Mouse (Mus musculus): Measurements from ENCODE around the gene Klkb1. TPM values are rescaled to one million over a fixed set of nuclear protein-coding genes. Genes with fewer than 3 reads are reported as not detected.
"Not testable (repeated sequence)": the region's sequence is repeated elsewhere in the genome, so short reads cannot be mapped to it uniquely, and the experiment has no call there.

Gene Klkb1
- polyA plus RNA-seq (2012; rRNA removed): 0.03 TPM in 2 replicates

DNA sequence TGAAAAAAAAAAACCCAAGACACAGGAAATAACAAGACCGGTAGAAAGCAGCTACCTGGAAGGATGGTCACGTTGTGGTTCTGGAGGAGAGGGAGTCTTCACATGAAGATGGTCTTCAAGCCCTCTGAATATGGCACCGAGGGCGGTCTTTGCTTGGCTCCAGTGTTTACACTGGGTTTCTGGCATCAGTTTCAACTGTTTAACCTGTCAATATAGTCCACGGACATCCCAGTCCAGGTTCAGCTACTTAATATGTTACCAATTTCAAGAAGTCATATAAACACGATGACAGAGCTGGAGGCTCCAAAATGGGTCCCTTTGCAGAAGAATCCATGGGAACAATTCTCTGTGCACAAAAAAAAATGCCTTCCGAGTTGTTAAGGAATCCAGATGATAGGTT, at the start of gene Klkb1:
Gene Klkb1, minus strand, starts transcription at position 173 of the 400 bp plus-strand sequence.
- no peak for DNase-seq (ENCODE audit: low read depth)
- TF ChIP-seq CTCF (IDR thresholded peaks at IDR 0.05; ENCODE audit: borderline replicate concordance, extremely low read depth, insufficient read depth, insufficient read length) (no peak), POLR2A (IDR thresholded peaks at IDR 0.05; ENCODE audit: borderline replicate concordance, extremely low read depth, insufficient read depth, insufficient read length, poor library complexity, severe bottlenecking) (no peak)

DNA sequence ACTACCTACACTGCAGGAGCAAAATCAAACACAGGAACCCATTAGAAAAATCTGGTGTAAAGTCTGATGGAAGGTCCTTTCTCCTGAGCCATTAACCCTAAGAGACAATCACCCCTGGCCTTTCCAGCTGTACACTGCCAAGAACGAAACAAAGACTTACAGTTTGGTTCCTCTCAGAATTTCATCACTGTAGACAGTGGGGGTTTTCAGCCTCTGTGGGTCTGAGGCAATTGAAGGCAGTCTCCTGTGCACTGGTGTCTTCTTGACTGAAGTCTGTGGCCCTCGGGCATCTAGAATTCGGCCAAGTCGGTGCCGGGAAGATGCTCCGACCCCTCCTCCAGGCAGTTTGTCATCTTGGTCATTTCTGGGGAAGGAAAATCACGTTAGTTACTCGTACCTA, 49.6 kb upstream of the Klkb1 start:
- TF ChIP-seq POLR2A (IDR thresholded peaks at IDR 0.05; ENCODE audit: borderline replicate concordance, extremely low read depth, insufficient read depth, insufficient read length, poor library complexity, severe bottlenecking) (no peak), CTCF (IDR thresholded peaks at IDR 0.05; ENCODE audit: borderline replicate concordance, extremely low read depth, insufficient read depth, insufficient read length) (no peak)
- DNase-seq (ENCODE audit: low read depth): no peak

DNA sequence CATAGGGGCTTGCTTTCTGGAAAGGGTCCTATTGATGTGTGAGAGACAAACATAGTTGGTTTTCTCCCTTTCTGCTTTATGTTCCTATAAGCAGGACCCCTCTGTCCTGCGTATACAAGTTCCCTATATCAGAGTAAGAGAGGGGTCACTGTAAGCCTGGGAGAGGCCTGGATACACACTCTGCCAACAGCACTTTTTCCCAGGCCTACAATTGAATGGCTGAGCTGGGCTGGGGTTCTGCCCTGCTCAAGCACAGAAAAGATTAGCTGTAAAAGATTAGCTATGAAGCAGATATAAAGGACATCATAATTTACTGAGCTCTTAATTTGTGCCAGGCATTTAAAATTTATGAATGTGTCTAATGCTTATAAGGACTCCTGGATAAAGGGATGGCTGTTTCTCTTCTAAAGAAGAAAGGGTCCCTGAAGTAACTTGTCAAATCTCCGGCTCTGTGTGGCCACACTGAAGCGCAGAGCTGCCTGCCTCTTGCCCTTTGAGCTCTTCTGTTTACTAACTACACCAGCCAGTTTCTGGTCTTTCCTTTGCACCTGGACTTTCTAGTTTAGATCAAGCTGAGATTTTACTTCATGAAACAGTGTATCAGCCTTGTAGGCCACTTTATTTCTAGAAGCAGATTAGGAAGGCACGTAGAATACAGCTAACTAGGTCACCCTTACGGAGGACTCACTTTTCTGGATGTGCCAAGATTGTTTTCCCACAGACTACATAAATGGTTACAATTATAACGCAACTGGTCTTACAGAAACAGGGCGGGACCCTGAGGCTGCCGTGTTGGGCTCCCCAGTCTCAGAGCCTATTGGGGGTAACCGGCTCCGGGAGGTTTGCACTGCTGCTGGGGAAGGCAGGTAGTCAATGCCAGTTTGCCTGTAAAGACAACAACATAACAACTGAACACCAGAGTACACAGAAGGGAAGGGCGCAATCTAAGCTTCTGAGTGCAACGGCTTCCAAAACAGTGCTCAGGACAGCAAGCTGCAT, 47.3 kb upstream of the Klkb1 start:
- DNase-seq (ENCODE audit: low read depth): no peak
- TF ChIP-seq POLR2A (IDR thresholded peaks at IDR 0.05; ENCODE audit: borderline replicate concordance, extremely low read depth, insufficient read depth, insufficient read length, poor library complexity, severe bottlenecking) (no peak), CTCF (IDR thresholded peaks at IDR 0.05; ENCODE audit: borderline replicate concordance, extremely low read depth, insufficient read depth, insufficient read length) (no peak)

DNA sequence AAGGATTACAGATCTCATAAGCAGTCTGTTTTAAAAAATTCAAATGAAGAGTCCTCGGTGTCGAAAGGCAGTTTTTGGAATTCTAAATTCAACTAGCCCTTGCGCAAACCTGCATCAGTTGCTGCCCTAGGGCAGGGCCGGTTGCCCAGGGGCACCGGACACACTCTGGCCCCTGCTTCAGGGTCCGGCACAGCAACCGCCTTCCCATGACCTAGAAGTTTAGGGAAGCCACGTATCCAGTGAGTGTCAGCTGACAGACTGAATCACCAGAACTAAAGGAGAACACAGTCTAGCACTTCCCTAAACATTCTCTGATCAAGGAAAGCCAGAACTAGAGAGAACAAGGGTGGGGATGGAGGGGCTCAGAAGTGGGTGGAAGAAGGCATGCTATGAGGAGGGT, 38.8 kb upstream of the Klkb1 start:
- TF ChIP-seq POLR2A (IDR thresholded peaks at IDR 0.05; ENCODE audit: borderline replicate concordance, extremely low read depth, insufficient read depth, insufficient read length, poor library complexity, severe bottlenecking) (no peak), CTCF (IDR thresholded peaks at IDR 0.05; ENCODE audit: borderline replicate concordance, extremely low read depth, insufficient read depth, insufficient read length) (no peak)
- no peak for DNase-seq (ENCODE audit: low read depth)

DNA sequence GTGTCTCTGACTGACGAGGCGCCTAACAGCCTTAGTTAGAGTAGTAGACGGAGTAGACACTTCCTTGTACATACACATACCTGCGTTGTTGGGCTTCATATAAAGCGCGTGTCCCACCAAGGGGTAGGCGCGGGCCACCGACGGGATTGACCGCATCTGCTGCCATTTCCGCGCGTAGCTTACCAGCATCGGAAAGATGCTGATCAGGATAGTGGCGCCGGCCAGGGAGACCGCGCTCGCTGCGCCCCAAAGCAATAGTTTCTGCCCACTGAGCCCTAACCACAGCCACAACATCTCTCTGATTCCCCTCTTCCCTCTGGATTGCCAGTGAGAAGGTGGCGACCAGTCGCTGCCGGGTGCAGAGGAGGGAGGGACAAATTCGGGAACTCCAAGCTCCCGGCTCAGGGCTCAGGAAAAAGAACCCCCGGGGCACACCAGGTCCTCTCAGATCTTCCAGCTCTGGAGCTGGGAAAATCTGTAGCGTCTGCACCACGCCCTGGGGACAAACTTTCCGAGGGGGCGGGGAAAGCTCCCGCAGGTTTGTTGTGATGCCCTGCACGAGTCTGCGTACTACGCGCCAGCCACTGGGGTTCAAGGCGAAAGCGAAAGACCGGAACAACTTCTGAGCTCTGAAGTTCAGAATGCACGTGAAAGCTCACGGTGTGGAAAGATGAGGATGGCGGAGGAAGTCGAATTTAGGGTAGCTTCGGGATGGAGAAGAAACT, 38.2 kb upstream of the Klkb1 start, which contains the start of gene Cyp4v3:
Gene Cyp4v3, minus strand, starts transcription at position 532 of the 725 bp plus-strand sequence.
- TF ChIP-seq POLR2A (IDR thresholded peaks at IDR 0.05; ENCODE audit: borderline replicate concordance, extremely low read depth, insufficient read depth, insufficient read length, poor library complexity, severe bottlenecking) (no peak), CTCF (IDR thresholded peaks at IDR 0.05; ENCODE audit: borderline replicate concordance, extremely low read depth, insufficient read depth, insufficient read length) (no peak)
- DNase-seq (ENCODE audit: low read depth): peak; percentile 77

DNA sequence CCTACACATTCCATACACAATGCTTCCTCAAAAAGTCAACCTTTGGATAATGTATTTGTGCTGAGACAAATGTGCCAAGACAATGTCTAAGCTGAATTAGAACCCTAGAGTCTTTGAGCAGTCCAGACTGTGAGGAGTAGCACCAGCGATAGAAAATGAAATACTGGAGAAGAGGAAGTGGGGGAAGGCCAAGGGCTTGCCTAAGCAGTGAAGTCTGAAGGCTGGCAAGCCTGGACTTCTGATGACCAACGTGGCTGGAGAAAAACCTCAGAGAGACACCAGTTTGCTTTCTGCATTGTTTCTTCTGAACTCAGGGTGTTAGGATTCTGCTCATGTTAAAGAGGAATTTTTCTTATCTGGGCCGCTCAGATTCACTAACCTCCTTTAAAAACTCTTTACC, 36.2 kb upstream of the Klkb1 start:
- TF ChIP-seq POLR2A (IDR thresholded peaks at IDR 0.05; ENCODE audit: borderline replicate concordance, extremely low read depth, insufficient read depth, insufficient read length, poor library complexity, severe bottlenecking): no peak
- TF ChIP-seq CTCF (IDR thresholded peaks at IDR 0.05; ENCODE audit: borderline replicate concordance, extremely low read depth, insufficient read depth, insufficient read length): no peak
- DNase-seq (ENCODE audit: low read depth): no peak

DNA sequence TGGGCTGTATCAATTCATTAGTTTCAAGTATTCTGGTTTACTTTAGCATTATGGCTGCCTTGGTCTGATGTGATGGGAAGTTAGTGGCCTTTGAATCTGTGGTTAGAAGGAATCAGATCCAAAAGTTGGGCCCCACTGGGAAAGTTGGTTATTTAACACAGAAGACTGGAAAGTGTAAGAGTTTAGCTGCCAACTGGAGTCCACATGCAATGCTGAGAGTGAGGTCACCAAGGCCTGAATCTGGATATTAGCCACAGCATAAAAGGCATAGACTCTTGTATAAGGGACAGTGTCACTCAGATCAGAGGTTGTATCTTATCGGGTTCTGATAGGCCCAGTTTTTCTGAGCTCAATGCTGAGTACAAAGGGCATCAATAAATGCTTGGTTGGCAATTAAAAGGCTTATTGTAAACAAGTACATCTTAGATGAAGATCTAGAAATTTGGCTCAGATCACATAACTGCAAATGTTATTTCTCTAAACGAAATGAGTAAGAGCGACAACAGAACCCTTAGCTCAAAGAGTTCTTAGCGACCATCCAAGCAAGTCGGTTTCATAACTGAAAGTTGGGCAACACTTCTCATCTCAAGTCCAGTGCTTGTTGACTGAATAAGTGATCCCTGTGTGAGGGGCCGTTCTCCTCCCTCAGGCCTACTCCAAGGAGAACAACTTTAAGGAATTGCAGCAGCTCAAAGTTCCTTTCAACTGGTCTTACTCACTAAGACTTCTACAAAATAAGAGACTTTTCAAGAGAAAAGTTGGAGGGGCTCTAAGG, 34.7 kb upstream of the Klkb1 start:
- DNase-seq (ENCODE audit: low read depth): no peak
- TF ChIP-seq CTCF (IDR thresholded peaks at IDR 0.05; ENCODE audit: borderline replicate concordance, extremely low read depth, insufficient read depth, insufficient read length) (no peak), POLR2A (IDR thresholded peaks at IDR 0.05; ENCODE audit: borderline replicate concordance, extremely low read depth, insufficient read depth, insufficient read length, poor library complexity, severe bottlenecking) (no peak)

DNA sequence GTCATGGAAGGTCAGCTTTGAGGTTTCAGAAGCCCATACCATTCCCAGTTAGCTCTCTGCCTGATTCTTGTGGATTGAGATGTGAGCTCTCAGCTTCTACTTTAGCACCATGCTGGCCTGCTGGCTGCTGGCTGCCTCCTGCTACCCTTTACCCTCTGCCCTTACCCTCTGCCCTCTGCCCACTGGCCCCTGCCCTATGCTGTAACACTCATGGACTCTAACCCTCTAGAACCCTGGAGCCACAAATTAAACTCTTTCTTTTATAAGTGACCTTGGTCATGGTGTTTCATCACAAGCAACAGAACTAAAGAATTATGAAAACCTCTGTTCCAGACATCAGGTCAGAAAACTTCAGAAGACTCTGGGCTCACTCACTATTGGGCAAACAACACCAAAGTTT, 32.4 kb upstream of the Klkb1 start:
- not testable (repeated sequence) for DNase-seq (ENCODE audit: low read depth)

DNA sequence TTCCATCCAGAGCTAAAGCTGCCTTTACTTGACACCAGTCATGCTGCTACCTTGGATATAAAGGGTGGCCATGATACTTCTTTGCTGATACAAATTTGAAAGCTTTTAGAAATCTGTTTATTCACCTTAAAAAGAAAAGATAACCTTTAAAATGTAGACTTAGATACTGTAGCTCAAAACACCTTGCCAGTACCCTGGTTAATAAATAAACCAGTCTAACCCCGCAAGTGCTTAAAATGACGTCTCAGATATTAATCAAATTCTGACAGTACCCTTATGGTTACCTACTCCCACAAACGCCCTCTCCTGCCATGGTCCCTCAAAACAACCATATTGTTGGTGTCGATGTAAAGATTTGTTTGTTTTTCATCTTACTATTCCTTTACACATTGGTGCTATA, 29.5 kb upstream of the Klkb1 start:
- no peak for DNase-seq (ENCODE audit: low read depth)
- no peak for TF ChIP-seq POLR2A (IDR thresholded peaks at IDR 0.05; ENCODE audit: borderline replicate concordance, extremely low read depth, insufficient read depth, insufficient read length, poor library complexity, severe bottlenecking)
- TF ChIP-seq CTCF (IDR thresholded peaks at IDR 0.05; ENCODE audit: borderline replicate concordance, extremely low read depth, insufficient read depth, insufficient read length): no peak

DNA sequence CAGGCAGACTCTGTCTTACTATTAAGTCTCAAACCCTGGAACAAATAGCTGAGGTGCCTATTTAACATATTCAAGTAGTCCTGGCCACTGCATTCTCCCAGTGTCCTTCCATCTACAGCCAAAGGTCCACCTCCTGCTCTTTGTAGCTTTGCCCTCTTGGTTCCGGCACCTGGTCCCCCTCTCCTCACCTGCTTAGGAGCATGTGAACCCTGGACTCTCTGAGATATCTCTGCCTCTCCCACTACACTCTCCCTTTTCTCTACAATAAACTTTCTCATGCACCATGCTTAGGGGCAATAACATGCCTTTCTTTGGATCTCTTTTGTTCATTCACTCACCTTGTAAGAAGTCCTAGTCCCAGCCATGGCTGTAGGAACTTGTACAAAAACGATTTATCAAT, 26.7 kb upstream of the Klkb1 start:
- TF ChIP-seq CTCF (IDR thresholded peaks at IDR 0.05; ENCODE audit: borderline replicate concordance, extremely low read depth, insufficient read depth, insufficient read length) (no peak), POLR2A (IDR thresholded peaks at IDR 0.05; ENCODE audit: borderline replicate concordance, extremely low read depth, insufficient read depth, insufficient read length, poor library complexity, severe bottlenecking) (no peak)
- DNase-seq (ENCODE audit: low read depth): no peak

DNA sequence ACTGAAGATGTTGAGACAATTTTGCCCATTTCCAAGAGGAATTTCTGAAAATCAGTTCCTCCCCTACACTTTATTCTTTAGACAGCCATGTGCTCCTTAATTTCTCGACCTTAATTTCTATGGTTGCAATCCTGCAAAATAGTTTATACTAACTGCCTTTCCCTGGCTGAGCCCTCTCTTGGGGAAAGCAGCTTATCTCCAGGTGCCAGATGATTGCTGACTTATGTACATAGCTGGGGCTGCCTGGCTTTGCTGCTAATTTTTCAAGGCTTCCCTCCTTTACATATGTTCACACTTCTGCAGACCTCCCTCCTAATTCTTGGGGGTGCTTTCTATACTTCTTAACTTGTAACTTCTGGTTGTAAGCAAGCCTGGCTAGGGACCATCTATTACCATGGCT, 26.3 kb upstream of the Klkb1 start:
- TF ChIP-seq CTCF (IDR thresholded peaks at IDR 0.05; ENCODE audit: borderline replicate concordance, extremely low read depth, insufficient read depth, insufficient read length) (no peak), POLR2A (IDR thresholded peaks at IDR 0.05; ENCODE audit: borderline replicate concordance, extremely low read depth, insufficient read depth, insufficient read length, poor library complexity, severe bottlenecking) (no peak)

More for the DNA sequence above, 26.3 kb upstream of the Klkb1 start:
- DNase-seq (ENCODE audit: low read depth): no peak
